Mouse (Mus musculus) cortical plate, adult 2 months (tissue): ENCODE measurements around the gene Tmem211.

Experiments used
- CTCF ChIP-seq: fragments of 200-500 bp; IDR thresholded peaks from 2 replicates; pipeline ENCODE4 v1.5.1; 2011; ENCODE audit warnings: mild to moderate bottlenecking, control low read depth, low read length; ENCODE audit not compliant: insufficient read depth; ENCODE audit errors: extremely low read depth
- POLR2A ChIP-seq: fragments of 200-500 bp; IDR thresholded peaks from 2 replicates; pipeline ENCODE4 v1.6.1; 2011; ENCODE audit warnings: mild to moderate bottlenecking, low read length, control low read depth; ENCODE audit not compliant: insufficient read depth; ENCODE audit errors: extremely low read depth

- TF ChIP-seq CTCF (no peak), POLR2A (no peak)
Measured at GRCm38 (mm10) chr5:113287762-113288161, 61.1 kb downstream of the Tmem211 start.
